Mouse (Mus musculus): Measurements from ENCODE around the gene Gimap8.

GRCm38 (mm10) chr6:48675931-48676859 lies 29.2 kb downstream of the Gimap8 start, which contains the start of gene Gimap9:
- TF ChIP-seq POLR2A (IDR thresholded peaks at IDR 0.05; ENCODE audit: insufficient read length, low read depth) (no peak), MAX (IDR thresholded peaks at IDR 0.05; ENCODE audit: low read depth) (no peak), POLR2AphosphoS2 (IDR thresholded peaks at IDR 0.05; ENCODE audit: insufficient read length, low read depth) (no peak), MYOD1 (IDR thresholded peaks at IDR 0.05; ENCODE audit: control insufficient read depth in 1 of 3, insufficient read length in 2 of 3, low read depth in 2 of 3) (no peak), E2F4 (IDR thresholded peaks at IDR 0.05; ENCODE audit: insufficient read depth) (no peak)
